In the genomic region with DNA sequence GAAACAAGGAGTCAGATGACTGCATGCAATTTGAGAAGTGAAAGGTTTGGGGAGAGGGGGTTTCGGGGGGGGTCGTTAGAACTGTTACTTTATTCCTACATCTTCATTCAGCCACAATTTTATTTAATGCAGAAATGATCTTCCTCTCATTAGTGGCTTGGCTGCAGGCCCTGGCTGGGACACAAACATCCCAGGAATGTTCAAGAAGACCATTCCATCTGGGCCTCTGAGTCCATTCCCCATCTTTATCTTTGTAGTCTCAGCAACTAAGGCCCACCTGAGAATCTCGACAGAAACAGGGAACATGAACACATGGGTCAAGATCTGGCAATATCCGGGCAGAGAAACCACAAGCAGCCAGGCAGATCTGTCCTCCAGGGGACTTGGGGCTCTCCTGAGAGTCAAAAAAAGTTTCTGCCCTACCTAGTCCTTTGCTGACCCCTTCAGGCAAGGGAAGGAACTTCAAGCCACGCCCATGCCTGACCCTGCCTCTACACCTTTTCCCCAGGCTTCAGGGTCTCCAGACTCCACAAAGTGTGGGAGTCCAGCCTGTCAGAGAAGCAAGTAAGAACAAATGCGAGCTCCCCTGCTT, we compare ENCODE assay signal across 8 mouse cellular contexts. TPM values are rescaled to one million over a fixed set of nuclear protein-coding genes. Genes with fewer than 3 reads are reported as not detected.
DNase-seq lines count a peak whose midpoint lies in the region; ATAC-seq and TF ChIP-seq lines count a peak whose summit lies in the region.

No protein-coding gene starts in this region.

- no peaks in the 10 kb centered on the region for H3K27me3 ChIP-seq in testis, adult 2 months (ENCODE audit: control insufficient read depth, insufficient read depth, low read length)
- no peaks in the 10 kb centered on the region for H3K27me3 ChIP-seq in embryonic facial prominence, embryonic 14.5 days (replicated peaks; ENCODE audit: control insufficient read depth, insufficient read depth, low read length)
- H3K27me3 ChIP-seq in liver, postnatal 0 days (ENCODE audit: insufficient read depth, low read length): no peaks in the 10 kb centered on the region

- 23% methylated on average over 6 of the region's 6 CpGs for WGBS in embryonic facial prominence, embryonic 14.5 days
- WGBS in liver, postnatal 0 days (ENCODE audit: insufficient replicate concordance): 21% methylated on average over 6 of the region's 6 CpGs

- peak; percentile 55 for ATAC-seq in embryonic facial prominence, embryonic 14.5 days (ENCODE audit: low read depth)
- no peak for ATAC-seq in liver, postnatal 0 days
- no peak for ATAC-seq in inflammation-experienced regulatory T-cells, adult 6 months

- no peak overlapping the region for H3K9ac ChIP-seq in embryonic facial prominence, embryonic 14.5 days (ENCODE audit: low read depth, low read length)
- H3K9ac ChIP-seq in liver, postnatal 0 days (replicated peaks): no peak overlapping the region

- peak; percentile 71; the same call in 1 of the 2 replicates for TF ChIP-seq CTCF in testis, adult 2 months (IDR thresholded peaks at IDR 0.05; ENCODE audit: control insufficient read depth, insufficient read depth, insufficient replicate concordance, low read depth, low read length)
- peak; percentile 75 for TF ChIP-seq CTCF in bone marrow macrophage, adult 2 months (IDR thresholded peaks at IDR 0.05; ENCODE audit: low read depth, low read length)
- peak; percentile 88 for TF ChIP-seq CTCF in liver, postnatal 0 days (IDR thresholded peaks at IDR 0.05; ENCODE audit: low read depth)

- no peaks in the 10 kb centered on the region for H3K9me3 ChIP-seq in embryonic facial prominence, embryonic 14.5 days (ENCODE audit: control insufficient read depth, low read length)
- no peaks in the 10 kb centered on the region for H3K9me3 ChIP-seq in liver, postnatal 0 days (ENCODE audit: low read length)

- no peaks in the 10 kb centered on the region for H3K4me1 ChIP-seq in testis, adult 2 months (ENCODE audit: control insufficient read depth, insufficient read depth, low read length)
- no peaks in the 10 kb centered on the region for H3K4me1 ChIP-seq in bone marrow macrophage, adult 2 months (ENCODE audit: control insufficient read depth, insufficient read depth, low read length)
- H3K4me1 ChIP-seq in embryonic facial prominence, embryonic 14.5 days (ENCODE audit: control insufficient read depth, insufficient read depth, low read length): peaks cover 9% of the 10 kb centered on the region
- H3K4me1 ChIP-seq in liver, postnatal 0 days (ENCODE audit: insufficient read depth): no peaks in the 10 kb centered on the region

- DNase-seq in testis, postnatal 14 days (ENCODE audit: low spot score): no peak
- DNase-seq in embryonic facial prominence, embryonic 14.5 days (ENCODE audit: low spot score): peak; percentile 80
- peak; percentile 27 to 59 for DNase-seq in kidney, adult 8-10 months
- DNase-seq in liver, postnatal 0 days: peak; percentile 74
- peak; percentile 36 for DNase-seq in right cerebral cortex, postnatal 25 days

- no peak for TF ChIP-seq POLR2A in testis, adult 2 months (IDR thresholded peaks at IDR 0.05; ENCODE audit: control insufficient read depth, low read depth, low read length)
- no peak for TF ChIP-seq POLR2A in bone marrow macrophage, adult 2 months (IDR thresholded peaks at IDR 0.05; ENCODE audit: borderline replicate concordance, low read depth, low read length)

- H3K36me3 ChIP-seq in testis, adult 2 months (ENCODE audit: control insufficient read depth, insufficient read depth, low read length): no peaks in the 10 kb centered on the region
- H3K36me3 ChIP-seq in embryonic facial prominence, embryonic 14.5 days (ENCODE audit: control insufficient read depth, insufficient read depth, low read length): no peaks in the 10 kb centered on the region
- H3K36me3 ChIP-seq in liver, postnatal 0 days (replicated peaks; ENCODE audit: insufficient read depth, low read length): no peaks in the 10 kb centered on the region

- H3K27ac ChIP-seq in testis, adult 2 months (ENCODE audit: control insufficient read depth, insufficient read depth, low read depth, low read length): no peak overlapping the region
- no peak overlapping the region for H3K27ac ChIP-seq in bone marrow macrophage, adult 2 months (ENCODE audit: insufficient read depth, low read depth, low read length)
- peak overlapping the region; percentile 39; the same call in 1 of the 2 replicates for H3K27ac ChIP-seq in embryonic facial prominence, embryonic 14.5 days (replicated peaks; ENCODE audit: low read depth, low read length)
- H3K27ac ChIP-seq in liver, postnatal 0 days (ENCODE audit: low read depth): no peak overlapping the region

- no peak overlapping the region for H3K4me2 ChIP-seq in embryonic facial prominence, embryonic 14.5 days (ENCODE audit: low read depth, low read length)
- no peak overlapping the region for H3K4me2 ChIP-seq in liver, postnatal 0 days (ENCODE audit: low read depth, low read length)

- no peak for TF ChIP-seq EP300 in liver, postnatal 0 days (IDR thresholded peaks at IDR 0.05; ENCODE audit: low read depth)

- H3K4me3 ChIP-seq in testis, adult 2 months (ENCODE audit: control insufficient read depth, low read depth, low read length): no peak overlapping the region
- H3K4me3 ChIP-seq in bone marrow macrophage, adult 2 months (ENCODE audit: insufficient read depth, low read length): no peak overlapping the region
- H3K4me3 ChIP-seq in embryonic facial prominence, embryonic 14.5 days (ENCODE audit: low read depth, low read length): no peak overlapping the region
- no peak overlapping the region for H3K4me3 ChIP-seq in liver, postnatal 0 days (ENCODE audit: low read depth, low read length)

RNA-seq across cellular contexts. Expression of a gene that starts 40.3 kb away (rescaled TPM):
- 27.2 and 28.8 TPM in 2 replicates for polyA plus RNA-seq in testis, adult 2 months (2012; rRNA removed)
- polyA plus RNA-seq in bone marrow macrophage, adult 2 months (2012; ENCODE audit: insufficient read depth, insufficient read length, missing spikeins): 28.3 and 33.4 TPM in 2 replicates
- polyA plus RNA-seq in embryonic facial prominence, embryonic 14.5 days (2014; fragmentation: Nextera tagmentation; extraction: Ambion mirVana): 46.9 and 47.4 TPM in 2 replicates
- polyA plus RNA-seq in liver, postnatal 0 days (2015; fragmentation: Nextera tagmentation; extraction: Ambion mirVana): 177 TPM in 2 replicates
- 10 to 100 TPM; 37.3 to 38.7 (median 37.4) TPM for polyA plus RNA-seq in inflammation-experienced regulatory T-cells, adult 6 months (2017; shearing (Covaris generic))

RNA-seq across cellular contexts. Expression of a gene that starts 52.2 kb away (rescaled TPM):
- polyA plus RNA-seq in testis, adult 2 months (2012; rRNA removed): 1.8 and 1.9 TPM in 2 replicates
- 0.43 TPM in 1 of 2 replicates, not detected in the other for polyA plus RNA-seq in bone marrow macrophage, adult 2 months (2012; ENCODE audit: insufficient read depth, insufficient read length, missing spikeins)
- 3.4 and 3.9 TPM in 2 replicates for polyA plus RNA-seq in embryonic facial prominence, embryonic 14.5 days (2014; fragmentation: Nextera tagmentation; extraction: Ambion mirVana)
- polyA plus RNA-seq in liver, postnatal 0 days (2015; fragmentation: Nextera tagmentation; extraction: Ambion mirVana): 0.06 and 0.08 TPM in 2 replicates
- polyA plus RNA-seq in inflammation-experienced regulatory T-cells, adult 6 months (2017; shearing (Covaris generic)): not detected
